Mouse (Mus musculus): ENCODE measurements around the gene Fam83c. TPM values are rescaled to one million over a fixed set of nuclear protein-coding genes. Genes with fewer than 3 reads are reported as not detected.

Fam83c gene
- total RNA-seq, 4 experiments from 2014 or later = not detected

DNA sequence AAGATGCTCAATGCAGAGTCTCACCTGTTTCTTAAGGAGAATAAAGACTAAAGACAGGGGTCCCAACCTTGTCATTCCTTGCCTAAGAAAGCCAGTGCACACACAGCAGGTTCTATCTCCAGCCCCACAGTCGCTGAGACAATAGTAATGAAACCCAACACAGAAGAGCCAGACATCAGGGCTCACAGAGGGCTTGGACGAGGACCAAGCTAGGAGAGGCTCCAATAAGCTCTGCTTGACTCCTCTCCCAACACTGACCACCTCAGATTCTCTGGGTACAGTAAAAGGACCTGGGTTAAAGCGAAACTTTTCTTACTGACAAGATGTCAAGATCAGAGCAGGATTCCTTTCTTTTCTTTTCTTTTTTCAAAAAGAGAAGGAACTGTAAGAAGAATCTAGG is 36.0 kb downstream of the Fam83c start:
- no peak for DNase-seq (ENCODE audit: low spot score in 2 of 2)

DNA sequence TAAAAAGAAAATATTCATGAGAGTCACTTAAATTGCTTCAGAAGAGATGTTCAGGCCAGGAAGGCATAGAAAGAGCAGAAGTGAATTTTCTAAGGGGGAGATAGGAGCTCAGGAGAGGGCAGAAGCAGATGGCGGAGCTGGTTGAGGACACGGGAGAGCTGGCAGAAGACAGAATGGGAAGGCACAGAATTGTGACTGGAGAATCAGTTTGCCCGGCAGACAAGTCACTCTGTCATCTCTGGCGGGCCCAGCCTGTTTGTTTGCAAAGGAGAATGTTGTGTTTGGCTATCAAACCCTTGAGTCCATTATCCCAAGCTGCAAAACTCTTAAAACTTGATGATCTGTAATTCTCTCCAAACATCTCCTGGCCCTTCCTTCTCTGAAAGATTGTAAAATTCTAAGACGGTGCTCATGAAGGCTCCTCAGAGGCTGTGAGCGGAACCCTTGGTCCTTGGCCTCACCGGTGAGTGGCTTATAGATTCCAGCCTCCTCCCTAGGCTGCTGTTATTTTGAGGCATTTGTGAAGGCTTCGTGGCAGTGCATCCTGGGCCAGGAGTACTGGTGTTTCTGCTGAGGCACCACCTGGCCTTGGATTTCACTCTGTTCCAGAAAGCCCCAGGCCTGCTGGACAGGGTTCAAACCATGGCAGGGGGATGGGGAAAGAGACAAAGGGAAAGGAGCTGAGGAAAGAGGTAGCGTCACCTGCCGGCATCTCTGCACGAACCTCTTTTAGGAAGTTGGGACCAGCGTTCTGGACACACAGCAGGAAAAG is 39.8 kb downstream of the Fam83c start:
- DNase-seq (ENCODE audit: low spot score in 2 of 2) = no peak

DNA sequence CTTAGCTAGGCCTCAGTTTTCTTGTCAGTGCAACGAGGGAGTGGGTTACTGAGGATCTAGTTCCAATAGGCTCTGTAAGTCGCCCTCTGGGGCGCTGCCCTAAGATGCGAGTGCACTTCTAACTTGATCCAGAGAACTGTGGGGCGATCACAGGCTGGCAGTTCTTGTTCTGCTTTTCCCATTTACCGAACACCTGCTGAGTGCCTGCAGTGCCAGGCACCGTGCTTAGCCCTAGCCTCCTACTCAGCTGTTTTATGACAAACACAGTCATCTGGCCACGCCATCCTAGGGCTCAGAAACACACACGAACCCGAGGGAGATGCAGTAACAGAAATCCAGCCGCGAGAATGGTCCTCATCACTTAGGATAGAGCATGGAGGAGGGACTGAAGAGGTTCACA is 41.8 kb downstream of the Fam83c start:
- no peak for DNase-seq (ENCODE audit: low spot score in 2 of 2)

DNA sequence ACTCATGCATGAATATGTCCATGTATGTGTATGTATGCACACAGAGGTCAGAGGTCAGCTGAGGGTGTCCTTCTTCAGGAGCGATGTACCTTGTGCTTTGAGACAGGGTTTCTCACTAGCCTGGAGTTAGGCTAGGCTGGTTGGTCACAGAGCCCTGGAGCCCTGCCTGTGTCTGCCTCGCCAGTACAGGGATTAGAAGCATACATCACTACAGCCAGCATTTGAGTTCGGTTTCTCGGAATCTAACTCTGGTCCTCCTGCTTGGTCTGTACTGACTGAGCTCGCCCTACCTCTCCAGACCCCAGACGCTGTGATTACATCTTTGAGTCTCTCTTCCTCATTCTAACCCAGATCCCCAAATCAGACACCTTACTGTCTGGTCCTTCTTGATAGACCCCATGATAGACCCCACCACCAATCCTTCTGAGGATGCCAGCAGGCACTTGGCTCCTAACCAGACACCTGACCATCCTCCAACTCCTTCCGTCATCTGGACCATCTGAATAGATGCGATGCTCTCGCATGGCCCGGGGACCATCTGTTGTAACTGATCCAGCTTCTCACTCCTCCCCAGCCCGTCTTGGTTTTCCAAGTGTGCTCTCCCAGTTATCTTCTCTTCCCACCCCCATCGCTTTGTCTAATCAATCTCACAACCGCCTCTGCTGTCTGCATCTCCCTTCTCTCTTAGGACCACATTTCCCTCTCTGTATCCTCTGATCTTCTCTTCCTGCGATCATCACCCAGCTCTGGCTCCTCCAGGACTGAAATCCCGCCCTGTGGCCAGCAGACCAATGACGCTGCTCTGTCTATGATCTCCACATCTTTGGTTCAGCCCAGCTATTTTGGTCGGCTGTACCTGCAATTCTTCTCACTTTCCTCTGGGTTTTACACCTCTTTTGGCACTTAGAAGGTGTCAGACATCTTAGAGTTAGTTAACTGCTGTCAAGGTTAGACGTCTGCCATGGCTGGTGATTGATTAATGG is 46.4 kb downstream of the Fam83c start:
- DNase-seq (ENCODE audit: low spot score in 2 of 2) = no peak

DNA sequence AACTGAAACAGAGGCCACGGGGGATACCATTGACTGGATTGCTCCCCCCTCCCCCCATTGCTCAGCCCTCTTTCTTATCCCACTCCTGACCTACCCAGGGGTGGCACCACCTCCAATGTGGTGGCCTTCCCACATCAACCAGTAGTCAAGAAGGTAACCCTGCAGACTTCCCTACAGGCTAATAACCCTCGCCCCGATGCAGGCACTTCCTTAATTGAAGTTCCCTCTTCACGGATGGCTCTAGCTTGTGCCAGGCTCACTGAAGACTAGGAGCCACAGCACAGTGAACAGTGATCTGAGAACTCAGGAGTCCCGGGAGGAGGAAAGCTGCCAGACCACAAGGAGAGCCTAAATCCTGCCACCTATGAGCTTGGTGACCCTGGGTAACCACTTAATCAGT is 47.7 kb downstream of the Fam83c start:
- no peak for DNase-seq (ENCODE audit: low spot score in 2 of 2)

DNA sequence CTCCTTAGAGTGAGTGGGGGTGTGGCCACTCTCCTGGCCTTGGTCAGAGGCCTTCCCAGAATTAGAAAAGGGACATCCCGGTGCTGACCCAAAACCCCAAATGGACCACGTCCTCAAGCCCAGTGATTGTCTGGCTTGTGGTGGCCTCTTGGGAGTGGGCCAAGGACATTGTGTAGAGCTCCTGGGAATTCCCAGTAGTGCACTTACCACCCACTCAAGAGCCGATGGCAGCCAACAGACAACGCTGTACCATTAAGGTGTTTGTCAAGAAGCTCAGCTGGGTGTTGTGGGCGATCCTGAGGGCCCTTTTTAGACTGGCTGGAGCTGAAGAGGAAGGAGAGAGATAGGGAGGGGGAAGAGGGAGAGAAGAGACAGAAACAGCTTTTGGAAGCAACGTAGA is 50.1 kb downstream of the Fam83c start:
- DNase-seq (ENCODE audit: low spot score in 2 of 2) = no peak

DNA sequence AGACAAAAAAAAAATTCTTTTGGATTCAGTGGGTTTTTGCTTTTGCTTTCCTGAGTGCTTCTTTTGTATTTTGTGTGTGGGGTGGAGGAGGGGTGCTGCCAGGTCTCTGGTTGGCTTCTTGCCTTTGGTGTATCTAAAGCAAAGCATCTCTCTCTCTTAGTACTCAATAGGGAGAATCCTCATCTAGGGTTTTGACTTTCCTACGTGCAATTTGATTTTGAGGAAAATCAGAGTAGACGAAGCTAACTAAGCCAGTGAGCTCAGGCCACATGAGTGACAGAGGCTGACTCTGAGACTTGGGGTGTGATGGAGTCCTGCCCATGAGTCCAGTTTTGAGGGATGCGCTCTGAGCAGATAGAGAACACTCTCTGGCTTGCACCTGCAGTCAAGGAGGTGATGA is 55.1 kb downstream of the Fam83c start:
- no peak for DNase-seq (ENCODE audit: low spot score in 2 of 2)

DNA sequence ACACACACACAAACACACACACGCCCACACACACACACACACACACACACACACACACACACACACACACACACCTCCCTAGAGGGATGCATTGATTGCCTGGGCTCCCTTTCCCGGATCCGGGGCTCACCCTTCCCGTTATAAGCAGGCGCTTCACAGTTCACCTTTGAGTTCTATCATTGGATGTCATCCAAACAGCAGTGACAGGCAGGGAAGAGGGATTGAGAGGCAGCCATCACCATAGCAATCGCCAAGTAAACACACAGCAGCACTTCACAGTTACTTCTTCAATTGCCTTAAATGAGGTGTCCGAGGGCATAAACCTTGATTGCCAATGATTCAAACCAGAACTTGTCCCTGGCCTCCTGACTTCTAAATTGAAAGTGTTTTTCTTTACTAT is 55.6 kb downstream of the Fam83c start:
- DNase-seq (ENCODE audit: low spot score in 2 of 2) = no peak

DNA sequence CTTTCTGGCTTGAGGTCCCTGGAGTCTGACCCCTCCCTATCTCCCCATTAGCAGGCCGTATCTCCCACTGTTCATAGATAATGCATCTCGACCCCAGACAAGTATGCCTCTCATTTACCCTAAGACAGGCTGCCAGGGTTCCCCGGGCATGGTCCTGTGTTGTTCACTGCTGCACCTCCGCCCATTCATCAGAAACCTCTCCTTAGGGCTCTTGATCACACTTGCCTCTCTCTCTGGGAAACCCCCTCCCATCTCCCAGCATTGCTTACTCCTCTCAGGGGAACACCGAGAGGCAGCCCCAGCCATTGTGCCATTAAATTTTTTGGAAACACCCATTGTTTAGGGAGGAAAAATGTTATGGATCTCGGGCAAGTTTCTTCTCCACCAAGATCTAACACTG is 56.6 kb downstream of the Fam83c start:
- DNase-seq (ENCODE audit: low spot score in 2 of 2) = no peak

DNA sequence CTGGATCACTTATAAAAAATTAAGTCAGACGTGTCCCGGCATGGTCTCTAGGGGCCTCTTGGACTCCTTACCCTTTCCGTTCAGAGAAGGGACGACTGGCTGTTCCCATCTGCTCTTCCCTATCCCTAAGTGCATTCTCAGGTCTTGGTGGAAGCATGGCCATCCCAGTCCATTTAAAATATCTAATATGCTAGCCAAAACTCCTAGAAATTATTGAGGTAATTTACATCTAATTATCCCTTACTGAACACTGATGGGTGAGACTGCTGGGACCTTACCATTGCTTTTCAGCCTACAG is 57.0 kb downstream of the Fam83c start:
- DNase-seq (ENCODE audit: low spot score in 2 of 2) = no peak

Other genes starting within 250 kb of the Fam83c start
- gene Gss, start 242.0 kb downstream of the Fam83c start, total RNA-seq (2022) = 10 to 100 TPM; 21.4 to 26.8 (median 22.2) TPM
- 1 to 10 TPM; 2.6 to 6.0 (median 4.5) TPM for gene Myh7b, start 223.6 kb downstream of the Fam83c start, total RNA-seq (2022)
- gene Trpc4ap, start 142.5 kb downstream of the Fam83c start, total RNA-seq (2022) = 100 to 1,000 TPM; 158 to 175 (median 167) TPM
- gene Edem2, start 105.4 kb downstream of the Fam83c start, total RNA-seq (2022) = 10 to 100 TPM; 23.9 to 33.5 (median 27.8) TPM
- gene Gm17581, start 99.0 kb downstream of the Fam83c start, total RNA-seq (2022) = not detected
- 1 to 10 TPM in 3 of 4 experiments, under 1 TPM in 1; 0.85 to 2.6 (median 1.3) TPM for gene Procr, start 83.7 kb downstream of the Fam83c start, total RNA-seq (2022)
- gene Mmp24, start 59.5 kb downstream of the Fam83c start, total RNA-seq (2022) = 10 to 100 TPM; 30.6 to 40.1 (median 35.6) TPM
- 10 to 100 TPM; 54.2 to 56.6 (median 55.9) TPM for gene BC029722, start 15.4 kb downstream of the Fam83c start, total RNA-seq (2022)
- 10 to 100 TPM; 53.8 to 72.8 (median 66.9) TPM for gene Eif6, start 7.9 kb downstream of the Fam83c start, total RNA-seq (2022)
- gene Uqcc1, start 95.5 kb upstream of the Fam83c start, total RNA-seq (2022) = 10 to 100 TPM; 76.5 to 83.3 (median 78.3) TPM
- not detected for gene Gm15557, start 105.9 kb upstream of the Fam83c start, total RNA-seq (2022)
- under 1 TPM in 3 of 4 experiments, not detected in 1; 0.18 to 0.31 (median 0.31) TPM for gene Gdf5, start 110.5 kb upstream of the Fam83c start, total RNA-seq (2022)
- gene Cep250, start 121.6 kb upstream of the Fam83c start, total RNA-seq (2022) = 10 to 100 TPM; 21.9 to 24.9 (median 24.5) TPM
- 1 to 10 TPM in 3 of 4 experiments, under 1 TPM in 1; 0.97 to 3.0 (median 2.0) TPM for gene 6430550D23Rik, start 173.1 kb upstream of the Fam83c start, total RNA-seq (2022)
- gene Ergic3, start 173.2 kb upstream of the Fam83c start, total RNA-seq (2022) = 100 to 1,000 TPM; 182 to 233 (median 213) TPM
- not detected for gene Fer1l4, start 218.1 kb upstream of the Fam83c start, total RNA-seq (2022)
- 1 to 10 TPM; 3.3 to 4.7 (median 4.2) TPM for gene Spag4, start 230.3 kb upstream of the Fam83c start, total RNA-seq (2022)

All from layer of hippocampus, adult 8-10 months (tissue).